Mouse (Mus musculus) forebrain, embryonic 11.5 days (tissue): Measurements from ENCODE around the gene St6gal1. TPM values are rescaled to one million over a fixed set of nuclear protein-coding genes. Genes with fewer than 3 reads are reported as not detected.

ENCODE experiments used
- ATAC-seq: fragments of 200-750 bp; cut with Nextera tagmentation; replicated peaks from 2 replicates; pipeline ENCODE4 v1.8.0; 2017; ENCODE audit warnings: moderate TSS enrichment; ENCODE audit not compliant: low FRiP score
- DNase-seq: peaks from one replicate; pipeline ENCODE4 v3.0.0-alpha.2; 2017; ENCODE audit warnings: low spot score
- H3K27ac ChIP-seq: fragments of 300-500 bp; sonication (generic); 2 replicates; pipeline ENCODE4 v1.5.1; 2014; ENCODE audit warnings: low read depth, low read length
- H3K27me3 ChIP-seq: fragments of 300-500 bp; sonication (generic); 2 replicates; pipeline ENCODE4 v1.6.1; 2014; ENCODE audit warnings: mild to moderate bottlenecking, low read length, mixed read lengths; ENCODE audit not compliant: control insufficient read depth, insufficient read depth
- H3K36me3 ChIP-seq: fragments of 300-500 bp; sonication (generic); 2 replicates; pipeline ENCODE4 v1.6.1; 2014; ENCODE audit warnings: mild to moderate bottlenecking, low read length, moderate library complexity, mixed read lengths; ENCODE audit not compliant: control insufficient read depth, insufficient read depth
- H3K4me1 ChIP-seq: fragments of 300-500 bp; sonication (generic); replicated peaks from 2 replicates; pipeline ENCODE4 v1.6.1; 2014; ENCODE audit warnings: low read length, mixed read lengths; ENCODE audit not compliant: control insufficient read depth, insufficient read depth
- H3K4me2 ChIP-seq: fragments of 300-500 bp; sonication (generic); 2 replicates; pipeline ENCODE4 v1.6.1; 2014; ENCODE audit warnings: low read depth, mild to moderate bottlenecking, low read length, moderate library complexity, mixed read lengths; ENCODE audit not compliant: severe bottlenecking
- H3K4me3 ChIP-seq: fragments of 300-500 bp; sonication (generic); 2 replicates; pipeline ENCODE4 v1.5.1; 2014; ENCODE audit warnings: low read depth, low read length
- H3K9ac ChIP-seq: fragments of 300-500 bp; sonication (generic); 2 replicates; pipeline ENCODE4 v1.6.1; 2014; ENCODE audit warnings: low read length
- H3K9me3 ChIP-seq: fragments of 300-500 bp; sonication (generic); 2 replicates; pipeline ENCODE4 v1.6.1; 2016; ENCODE audit warnings: low read length, mixed read lengths; ENCODE audit not compliant: control insufficient read depth
- WGBS: fragments of 180-500 bp; shearing (Covaris S2); extraction: QIAGEN DNeasy Blood & Tissue Kit; methylation state at CpG from one replicate; pipeline ENCODE4 v1.1.7; 2014; 5-methylcytosine and 5-hydroxymethylcytosine counted together
- polyA plus RNA-seq: library from polyadenylated mRNA; unstranded; fragments of >200 nt; fragmentation: Nextera tagmentation; extraction: Ambion mirVana; gene quantifications from 2 replicates; pipeline ENCODE4 v1.2.1, GENCODE M21; 2014

Gene St6gal1
- polyA plus RNA-seq, 1 experiment from 2014 or later, result 24.7 TPM

DNA sequence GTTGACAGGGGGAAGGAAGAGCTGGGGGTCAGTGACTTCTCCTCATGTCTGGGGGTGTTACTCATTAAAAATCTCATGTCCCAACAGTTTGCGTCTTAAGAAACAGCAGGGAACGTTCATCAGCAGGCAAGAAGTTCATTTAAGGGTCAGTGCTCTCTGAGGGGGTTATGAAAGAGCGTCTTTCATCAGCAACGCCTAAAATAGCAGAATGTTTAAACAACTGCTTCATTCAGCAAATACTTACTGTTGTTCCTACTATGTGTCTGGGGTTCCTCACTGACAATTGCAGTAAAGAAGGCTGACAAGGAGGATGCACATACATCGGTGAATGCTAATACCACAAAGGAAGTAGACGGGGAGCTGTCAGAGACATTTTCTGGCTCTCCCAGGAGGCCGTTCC, 90.2 kb downstream of the St6gal1 start:
- H3K4me3 ChIP-seq, result no peak overlapping the region
- WGBS, result 14% methylated on average over 7 of the region's 7 CpGs

DNA sequence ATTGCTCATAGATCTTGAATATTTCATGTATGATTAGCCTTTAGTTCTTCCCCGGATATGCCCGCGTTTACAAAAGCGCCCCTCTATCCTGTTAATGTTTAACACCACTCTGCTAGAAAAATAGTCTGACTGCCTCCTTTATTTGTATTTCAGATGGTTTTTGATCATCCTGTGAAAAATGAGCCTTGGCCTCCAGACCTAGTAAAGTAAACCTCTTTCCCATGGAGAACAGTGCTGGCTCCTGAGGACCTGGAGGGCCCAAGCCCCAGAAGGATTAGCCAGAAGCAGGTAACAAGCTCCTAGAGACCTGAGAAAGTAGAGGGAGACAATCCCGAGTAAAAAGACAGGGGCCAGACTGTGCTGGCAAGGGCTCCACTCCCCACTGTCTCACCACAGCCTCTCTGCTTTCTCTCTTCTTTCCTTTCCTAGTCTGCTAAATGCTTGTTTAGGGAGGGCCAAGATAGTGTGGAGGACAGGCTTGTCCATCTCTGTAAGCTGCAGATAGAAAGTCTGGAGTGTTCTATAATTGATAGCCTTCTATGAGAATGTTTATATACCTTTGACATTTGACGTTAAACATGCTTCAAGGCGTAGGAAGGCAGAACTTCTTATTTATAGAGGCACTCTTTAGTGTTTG, 93.0 kb downstream of the St6gal1 start:
- no peaks in the 10 kb centered on the region for H3K4me1 ChIP-seq
- H3K4me3 ChIP-seq, result no peak overlapping the region
- no peaks in the 10 kb centered on the region for H3K9me3 ChIP-seq
- H3K36me3 ChIP-seq, result no peaks in the 10 kb centered on the region; the same call in 1 of the 2 replicates
- no peak overlapping the region for H3K9ac ChIP-seq
- no peak for DNase-seq
- H3K4me2 ChIP-seq, result no peak overlapping the region
- no peaks in the 10 kb centered on the region for H3K27me3 ChIP-seq
- H3K27ac ChIP-seq, result no peak overlapping the region
- 91% methylated on average over 7 of the region's 7 CpGs for WGBS
- ATAC-seq, result no peak

More for the DNA sequence above, 90.2 kb downstream of the St6gal1 start:
- no peaks in the 10 kb centered on the region for H3K27me3 ChIP-seq
- no peak overlapping the region for H3K4me2 ChIP-seq
- no peak overlapping the region for H3K9ac ChIP-seq
- H3K36me3 ChIP-seq, result no peaks in the 10 kb centered on the region
- H3K9me3 ChIP-seq, result no peaks in the 10 kb centered on the region
- ATAC-seq, result no peak
- no peak overlapping the region for H3K27ac ChIP-seq
- DNase-seq, result no peak
- H3K4me1 ChIP-seq, result no peaks in the 10 kb centered on the region

DNA sequence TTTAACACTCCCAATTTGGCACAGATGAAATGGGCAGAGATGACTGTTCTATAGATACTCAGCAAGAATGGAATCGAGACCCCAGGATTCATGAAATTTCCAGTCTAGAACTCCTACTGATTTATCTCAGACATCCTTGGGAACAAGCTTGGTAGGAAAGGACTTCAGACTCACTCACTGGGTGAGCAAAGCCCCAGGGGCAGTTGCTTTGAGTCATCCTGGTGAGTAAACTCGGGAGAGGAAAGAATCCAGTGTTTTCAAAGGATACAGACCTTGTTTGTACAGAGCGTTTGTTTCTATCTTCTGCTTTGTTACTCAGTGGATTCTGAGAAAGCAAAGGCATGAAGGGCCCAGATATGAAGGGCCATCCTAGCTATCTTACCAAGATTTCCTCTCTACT, 95.5 kb downstream of the St6gal1 start:
- Histone ChIP-seq H3K4me2 (no peak overlapping the region), H3K36me3 (no peaks in the 10 kb centered on the region; the same call in 1 of the 2 replicates), H3K4me3 (no peak overlapping the region), H3K4me1 (no peaks in the 10 kb centered on the region), H3K9me3 (no peaks in the 10 kb centered on the region), H3K27me3 (no peaks in the 10 kb centered on the region), H3K9ac (no peak overlapping the region), H3K27ac (no peak overlapping the region)
- ATAC-seq (no peak), DNase-seq (no peak)
- 90% methylated on average over 3 of the region's 3 CpGs for whole genome bisulfite sequencing

GRCm38 (mm10) chr16:23320579-23320978, 96.0 kb downstream of the St6gal1 start:
- no peaks in the 10 kb centered on the region for H3K4me1 ChIP-seq
- H3K4me2 ChIP-seq, result no peak overlapping the region
- H3K27ac ChIP-seq, result no peak overlapping the region
- H3K9ac ChIP-seq, result no peak overlapping the region
- 94% methylated on average over 6 of the region's 6 CpGs for WGBS
- no peak overlapping the region for H3K4me3 ChIP-seq
- ATAC-seq, result no peak
- H3K9me3 ChIP-seq, result no peaks in the 10 kb centered on the region
- H3K27me3 ChIP-seq, result no peaks in the 10 kb centered on the region
- H3K36me3 ChIP-seq, result no peaks in the 10 kb centered on the region; the same call in 1 of the 2 replicates
- no peak for DNase-seq

DNA sequence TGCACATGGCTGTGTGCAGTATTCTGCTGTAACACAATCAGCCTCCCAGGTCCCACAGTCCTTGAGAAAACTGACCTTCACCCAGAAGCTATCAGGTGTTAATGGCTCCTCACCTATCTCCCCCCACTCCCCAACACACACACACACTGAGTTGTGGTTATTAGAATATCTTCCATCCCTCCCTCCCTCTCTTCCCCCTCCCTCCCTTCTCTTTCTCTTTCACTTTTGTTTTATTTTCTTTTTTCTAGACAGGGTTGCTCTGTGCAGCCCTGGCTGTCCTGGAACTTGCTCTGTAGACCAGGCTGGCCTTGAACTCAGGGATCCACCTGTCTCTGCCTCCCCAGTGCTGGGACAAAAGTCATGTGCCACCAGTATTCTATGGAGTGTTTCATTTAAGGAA, 97.9 kb downstream of the St6gal1 start:
- Histone ChIP-seq H3K4me2 (no peak overlapping the region), H3K4me3 (no peak overlapping the region), H3K4me1 (no peaks in the 10 kb centered on the region), H3K27me3 (no peaks in the 10 kb centered on the region), H3K9ac (no peak overlapping the region), H3K27ac (no peak overlapping the region), H3K9me3 (no peaks in the 10 kb centered on the region), H3K36me3 (no peaks in the 10 kb centered on the region; the same call in 1 of the 2 replicates)
- ATAC-seq (no peak), DNase-seq (no peak)

- H3K36me3 ChIP-seq, result no peaks in the 10 kb centered on the region; the same call in 1 of the 2 replicates
- no peak overlapping the region for H3K4me3 ChIP-seq
- H3K9ac ChIP-seq, result no peak overlapping the region
- no peak for DNase-seq
- no peak for ATAC-seq
- H3K4me2 ChIP-seq, result no peak overlapping the region
- no peak overlapping the region for H3K27ac ChIP-seq
- H3K27me3 ChIP-seq, result no peaks in the 10 kb centered on the region
- no peaks in the 10 kb centered on the region for H3K9me3 ChIP-seq
- H3K4me1 ChIP-seq, result no peaks in the 10 kb centered on the region
- 27% methylated on average over 3 of the region's 3 CpGs for WGBS
Observed at GRCm38 (mm10) chr16:23323915-23324314, 99.4 kb downstream of the St6gal1 start.

- no peaks in the 10 kb centered on the region for H3K9me3 ChIP-seq
Observed at GRCm38 (mm10) chr16:23324867-23325650, 100.5 kb downstream of the St6gal1 start.

DNA sequence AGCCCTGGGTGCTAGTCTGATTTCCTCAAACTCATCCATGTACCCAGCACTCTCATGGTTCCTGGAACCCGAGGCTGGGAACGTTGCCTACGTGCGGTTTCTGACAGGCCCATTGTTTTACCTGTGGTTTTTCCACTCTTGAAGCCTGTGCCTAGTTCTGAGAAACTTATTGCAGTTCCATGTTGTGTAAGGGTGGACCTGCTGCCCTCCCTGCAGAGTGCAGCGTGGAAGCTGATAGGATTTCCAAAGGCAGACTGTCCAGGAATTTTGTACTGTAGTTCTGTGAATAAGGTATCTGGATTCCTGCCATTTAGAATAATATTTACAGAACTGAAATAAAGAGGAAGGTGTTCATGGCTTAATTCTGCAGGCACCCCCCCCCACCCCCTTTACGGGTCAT, 102.1 kb downstream of the St6gal1 start:
- WGBS, result 94% methylated on average over 6 of the region's 6 CpGs
- Histone ChIP-seq H3K4me2 (no peak overlapping the region), H3K4me1 (no peaks in the 10 kb centered on the region), H3K9ac (no peak overlapping the region), H3K36me3 (no peaks in the 10 kb centered on the region; the same call in 1 of the 2 replicates), H3K27ac (no peak overlapping the region), H3K9me3 (no peaks in the 10 kb centered on the region), H3K4me3 (no peak overlapping the region), H3K27me3 (no peaks in the 10 kb centered on the region)
- ATAC-seq (no peak), DNase-seq (no peak)

More at GRCm38 (mm10) chr16:23324867-23325650, 100.5 kb downstream of the St6gal1 start:
- 65% methylated on average over 6 of the region's 6 CpGs for WGBS
- H3K9ac ChIP-seq, result no peak overlapping the region
- H3K27ac ChIP-seq, result no peak overlapping the region
- no peak overlapping the region for H3K4me2 ChIP-seq
- ATAC-seq (no peak), DNase-seq (no peak)
- H3K36me3 ChIP-seq, result no peaks in the 10 kb centered on the region; the same call in 1 of the 2 replicates
- H3K4me3 ChIP-seq, result no peak overlapping the region
- H3K27me3 ChIP-seq, result no peaks in the 10 kb centered on the region
- H3K4me1 ChIP-seq, result no peaks in the 10 kb centered on the region
